Mouse (Mus musculus): Measurements from ENCODE around the gene Fam114a1.

Fam114a1 gene

DNA sequence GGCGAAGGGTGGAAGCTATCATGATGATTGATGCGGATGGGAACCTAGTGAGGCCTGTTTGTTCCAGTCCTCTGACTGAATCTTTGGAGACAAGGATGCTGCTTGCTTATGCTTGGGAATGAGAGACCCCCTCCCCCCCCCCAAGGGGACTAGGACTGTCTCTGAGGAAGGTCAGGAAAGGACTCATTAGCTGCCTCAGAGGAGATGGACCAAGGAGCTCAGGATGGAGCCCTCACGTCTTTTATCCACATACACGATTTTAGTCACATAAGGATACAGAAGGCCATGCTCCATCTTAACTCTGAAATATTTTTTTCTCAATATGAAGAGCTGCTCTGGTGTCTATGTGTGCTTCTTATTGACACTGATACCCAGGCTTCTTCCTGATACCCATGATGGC lies 92.4 kb downstream of the Fam114a1 start:
- no peak for DNase-seq

- DNase-seq, result no peak
Observed at GRCm38 (mm10) chr5:65063266-65063665, 93.4 kb downstream of the Fam114a1 start.

GRCm38 (mm10) chr5:65068166-65068565 lies 98.3 kb downstream of the Fam114a1 start:
- no peak for DNase-seq

GRCm38 (mm10) chr5:65069872-65070271 lies 100.0 kb downstream of the Fam114a1 start:
- no peak for DNase-seq

DNA sequence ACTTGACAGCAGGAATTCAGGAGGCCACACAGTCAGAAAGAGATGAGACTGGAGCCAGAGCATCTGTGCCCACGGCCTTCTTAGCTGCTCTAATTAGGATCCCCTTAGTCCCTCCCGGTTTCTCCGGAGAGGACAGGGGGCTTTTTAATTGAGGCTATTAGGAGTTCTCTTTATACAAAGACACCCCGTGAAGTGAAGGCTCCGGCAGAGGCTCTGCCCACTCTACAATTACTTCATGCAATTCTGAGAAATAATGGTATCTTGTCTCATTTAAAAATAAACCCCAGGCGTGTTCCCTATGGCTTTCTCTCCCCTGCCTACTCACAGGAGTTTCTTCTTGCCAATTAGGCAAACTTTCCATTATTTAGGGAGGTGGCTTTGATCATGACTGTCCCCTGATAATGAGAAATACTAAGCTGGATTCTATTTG lies 101.8 kb downstream of the Fam114a1 start:
- DNase-seq, result no peak

DNA sequence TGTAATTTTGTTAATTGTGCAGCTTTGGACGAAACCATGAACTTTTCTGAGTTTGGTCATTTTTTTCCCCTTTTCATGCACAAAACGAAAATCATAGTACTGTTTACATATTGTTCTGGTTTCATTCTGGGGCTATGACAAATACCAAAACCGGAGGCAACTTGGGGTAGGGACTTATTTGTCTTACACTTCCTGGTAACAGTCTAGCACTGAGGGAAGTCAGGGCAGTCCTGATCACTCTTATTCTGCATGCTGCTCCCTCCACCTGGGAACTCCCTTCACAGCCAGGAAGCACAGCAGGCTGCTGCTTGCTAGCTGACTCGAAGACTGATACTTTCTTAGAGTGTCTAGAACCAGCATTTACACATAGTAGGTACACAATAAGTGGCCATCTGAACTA lies 103.4 kb downstream of the Fam114a1 start:
- no peak for DNase-seq

GRCm38 (mm10) chr5:65074693-65075092 lies 104.8 kb downstream of the Fam114a1 start:
- DNase-seq, result peak; percentile 58 to 62

DNA sequence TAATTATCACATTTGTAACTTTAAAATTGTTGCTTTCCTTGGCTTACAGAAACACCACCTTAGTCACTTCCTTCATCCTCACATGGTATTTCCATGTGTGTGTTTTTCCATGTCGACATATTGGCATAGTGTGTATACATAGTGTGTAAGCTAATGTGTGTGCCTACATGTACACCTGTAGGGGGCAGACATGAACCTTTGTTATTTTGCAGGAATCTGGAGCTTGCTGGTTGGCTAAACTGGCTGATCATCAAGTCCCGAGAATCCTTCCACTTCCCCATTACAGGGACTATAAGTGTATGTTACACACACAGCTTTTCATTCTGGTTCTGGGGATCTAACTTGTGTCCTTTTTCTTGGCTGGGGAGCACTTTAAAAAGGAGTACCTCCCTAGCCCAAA lies 106.2 kb downstream of the Fam114a1 start:
- no peak for DNase-seq

- DNase-seq, result no peak
Observed at GRCm38 (mm10) chr5:65076748-65077147, 106.9 kb downstream of the Fam114a1 start.

DNA sequence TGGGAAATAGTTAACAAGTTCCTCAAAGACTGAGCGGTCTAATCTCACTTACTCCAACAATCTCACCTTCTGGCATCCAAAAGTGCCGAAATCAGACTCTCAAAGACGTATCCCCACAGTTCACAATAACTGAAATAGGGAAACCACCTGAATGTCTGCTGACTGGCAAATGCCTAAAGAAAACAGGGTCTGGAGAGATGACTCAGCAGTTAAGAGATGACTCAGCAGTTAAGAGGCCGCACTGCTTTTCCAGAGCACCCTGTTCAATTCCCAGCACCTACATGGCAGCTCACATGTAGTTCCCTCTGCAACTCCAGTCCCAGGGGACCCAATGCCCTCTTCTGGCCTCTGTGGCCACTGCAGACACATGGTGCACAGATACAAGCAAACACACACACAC lies 108.2 kb downstream of the Fam114a1 start:
- DNase-seq, result no peak

- peak in 1 of 2 experiments; percentile 7 for DNase-seq
Observed at GRCm38 (mm10) chr5:65079881-65080280, 110.0 kb downstream of the Fam114a1 start.

DNA sequence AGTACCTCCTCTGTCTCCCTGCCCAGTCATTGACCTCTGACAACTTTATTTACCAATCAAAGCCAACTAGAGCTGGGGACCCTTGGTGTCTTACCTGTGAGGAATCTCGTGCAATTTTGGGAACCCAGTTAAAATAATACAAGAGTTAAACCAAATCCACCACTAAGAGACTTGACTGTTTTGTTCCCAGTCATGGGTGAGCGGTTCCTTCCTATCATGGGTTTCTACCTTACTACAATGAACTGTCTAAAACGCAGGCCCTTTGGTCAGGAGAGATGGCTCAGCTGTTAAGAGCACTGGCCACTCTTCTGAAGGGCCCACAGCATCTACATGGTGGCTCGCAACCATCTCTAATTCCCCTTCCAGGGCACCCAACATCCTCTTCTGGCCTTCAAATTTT lies 112.0 kb downstream of the Fam114a1 start:
- no peak for DNase-seq

GRCm38 (mm10) chr5:65086522-65086921 lies 116.7 kb downstream of the Fam114a1 start:
- DNase-seq, result no peak

GRCm38 (mm10) chr5:65089707-65090106 lies 119.8 kb downstream of the Fam114a1 start:
- DNase-seq, result no peak

- no peak for DNase-seq
Observed at GRCm38 (mm10) chr5:65091184-65091858, 121.5 kb downstream of the Fam114a1 start.

Data from cerebellum, adult 18-20 months (tissue).